In the genomic region with DNA sequence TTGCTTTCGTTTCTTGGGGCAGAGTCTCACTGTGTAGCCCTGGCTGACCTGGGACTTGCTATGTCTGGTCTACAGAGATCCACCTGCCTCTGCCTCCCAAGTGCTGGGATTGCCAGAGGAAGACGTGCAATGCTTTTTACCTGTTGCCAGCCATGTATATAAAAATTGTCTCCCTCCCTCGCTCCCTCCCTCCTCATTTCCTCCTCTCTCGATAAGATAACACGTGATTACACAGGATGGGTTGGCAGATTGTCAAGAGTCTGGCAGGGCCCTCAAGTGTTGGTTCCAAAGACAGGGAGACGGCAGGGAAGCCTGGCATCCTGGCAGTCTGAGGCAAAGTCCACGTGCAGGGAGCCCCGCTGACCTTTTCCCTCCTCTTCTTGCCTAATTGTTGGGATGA, we compare ENCODE assay signal across 10 mouse cellular contexts. TPM values are rescaled to one million over a fixed set of nuclear protein-coding genes. Genes with fewer than 3 reads are reported as not detected.
A peak's percentile ranks its signal among the peaks of the same experiment; 100 is the strongest.
DNase-seq lines count a peak whose midpoint lies in the region; ATAC-seq and TF ChIP-seq lines count a peak whose summit lies in the region.
"Had no signal": no experiment of that assay in that cellular context is flagged by ENCODE, and none has a peak within 500 bp of the region (broad histone marks: within the 10 kb centered on the region; RNA-seq: fewer than 3 reads in every experiment).

No protein-coding gene starts in this region.

- H3K4me1 ChIP-seq in heart, embryonic 10.5 days = peaks cover 90% of the 10 kb centered on the region
- peaks cover 21% of the 10 kb centered on the region for H3K4me1 ChIP-seq in heart, adult 2 months (ENCODE audit: control insufficient read depth, insufficient read depth, low read length)
- peaks cover 5% of the 10 kb centered on the region; the same call in 1 of the 2 replicates for H3K4me1 ChIP-seq in spleen, adult 2 months (ENCODE audit: control insufficient read depth, insufficient read depth, insufficient read length)
- H3K4me1 ChIP-seq in kidney, embryonic 16.5 days (ENCODE audit: insufficient read depth, low read length) = peaks cover 43% of the 10 kb centered on the region
- H3K4me1 ChIP-seq: midbrain, embryonic 12.5 days had no signal

- TF ChIP-seq EP300 in heart, adult 2 months (IDR thresholded peaks at IDR 0.05; ENCODE audit: insufficient read depth, low read depth, low read length) = no peak

- 54% methylated on average over 8 of the region's 8 CpGs for WGBS in heart, embryonic 10.5 days
- 27% methylated on average over 8 of the region's 8 CpGs for WGBS in heart, adult 2 months
- WGBS in spleen, adult 2 months = 39% methylated on average over 8 of the region's 8 CpGs
- WGBS in kidney, embryonic 16.5 days = 57% methylated on average over 8 of the region's 8 CpGs

- no peaks in the 10 kb centered on the region for H3K27me3 ChIP-seq in heart, embryonic 10.5 days (ENCODE audit: insufficient read depth, poor library complexity, severe bottlenecking)
- no peaks in the 10 kb centered on the region for H3K27me3 ChIP-seq in heart, adult 2 months (ENCODE audit: control insufficient read depth, insufficient read depth, low read length)
- H3K27me3 ChIP-seq in spleen, adult 2 months (ENCODE audit: control insufficient read depth, insufficient read depth, low read length) = no peaks in the 10 kb centered on the region
- no peaks in the 10 kb centered on the region for H3K27me3 ChIP-seq in kidney, embryonic 16.5 days (ENCODE audit: insufficient read depth, low read length)
- H3K27me3 ChIP-seq: midbrain, embryonic 12.5 days had no signal

- H3K4me3 ChIP-seq in heart, embryonic 10.5 days = no peak overlapping the region; the same call in 1 of the 2 replicates
- H3K4me3 ChIP-seq in heart, adult 2 months = no peak overlapping the region
- peak overlapping the region; percentile 20; the same call in 1 of the 2 replicates for H3K4me3 ChIP-seq in spleen, adult 2 months (ENCODE audit: extremely low read depth, insufficient read depth, insufficient read length)
- no peak overlapping the region for H3K4me3 ChIP-seq in kidney, embryonic 16.5 days (ENCODE audit: low read length)
- H3K4me3 ChIP-seq: midbrain, embryonic 12.5 days had no signal

- H3K36me3 ChIP-seq in heart, embryonic 10.5 days = peaks cover 75% of the 10 kb centered on the region
- 0 out of 2 replicates have a peak, but pooled peaks cover 2% of the 10 kb centered on the region for H3K36me3 ChIP-seq in heart, adult 2 months (ENCODE audit: control insufficient read depth, insufficient read depth, low read length)
- H3K36me3 ChIP-seq in spleen, adult 2 months (ENCODE audit: control insufficient read depth, insufficient read depth, low read length) = no peaks in the 10 kb centered on the region
- no peaks in the 10 kb centered on the region; the same call in 1 of the 2 replicates for H3K36me3 ChIP-seq in kidney, embryonic 16.5 days (ENCODE audit: insufficient read depth, low read length)
- H3K36me3 ChIP-seq: midbrain, embryonic 12.5 days had no signal

- no peak for TF ChIP-seq CTCF in heart, adult 2 months (IDR thresholded peaks at IDR 0.05)
- no peak for TF ChIP-seq CTCF in spleen, adult 2 months (IDR thresholded peaks at IDR 0.05; ENCODE audit: extremely low read depth, insufficient read depth, insufficient read length, insufficient replicate concordance)

- DNase-seq in heart, embryonic 10.5 days (ENCODE audit: low spot score) = no peak
- DNase-seq in heart, adult 2 months = no peak
- no peak for DNase-seq in spleen, adult 2 months (ENCODE audit: low read depth in 1 of 2, low spot score in 2 of 2)
- no peak for DNase-seq in spleen, postnatal 14 days (ENCODE audit: low spot score in 2 of 2)
- peak; percentile 49 for DNase-seq in naive thymus-derived CD4-positive, alpha-beta T cell, adult 2 months (ENCODE audit: low read depth)
- DNase-seq in left cerebral cortex, adult 18-20 months (ENCODE audit: low spot score in 2 of 2) = no peak
- no peak for DNase-seq in retina, postnatal 1 day
- DNase-seq: gastrocnemius, postnatal 10 days had no signal

- no peak for TF ChIP-seq POLR2A in heart, adult 2 months (IDR thresholded peaks at IDR 0.05; ENCODE audit: insufficient read depth, low read depth, low read length)
- no peak for TF ChIP-seq POLR2A in spleen, adult 2 months (IDR thresholded peaks at IDR 0.05; ENCODE audit: low read depth, low read length)

- no peaks in the 10 kb centered on the region for H3K9me3 ChIP-seq in heart, embryonic 10.5 days
- H3K9me3 ChIP-seq in kidney, embryonic 16.5 days (ENCODE audit: low read length) = no peaks in the 10 kb centered on the region
- H3K9me3 ChIP-seq: midbrain, embryonic 12.5 days had no signal

- ATAC-seq in kidney, embryonic 16.5 days (ENCODE audit: low FRiP score, low TSS enrichment) = no peak

- no peak overlapping the region for H3K4me2 ChIP-seq in kidney, embryonic 16.5 days (replicated peaks; ENCODE audit: low read depth, low read length)
- H3K4me2 ChIP-seq: midbrain, embryonic 12.5 days had no signal

- intact Hi-C loops in heart, adult 2 months (cut with DNase I) = loop anchor here (5.0 kb wide), 1 partner anchor 32 kb away; no protein-coding TSS in a partner anchor

- H3K79me2 ChIP-seq in heart, adult 2 months (replicated peaks; ENCODE audit: control insufficient read depth, insufficient read depth, low read length) = 0 out of 2 replicates have a peak, but pooled peaks cover 1% of the 10 kb centered on the region

- no peak overlapping the region for H3K9ac ChIP-seq in heart, adult 2 months (ENCODE audit: low read depth, low read length)
- no peak overlapping the region for H3K9ac ChIP-seq in kidney, embryonic 16.5 days (replicated peaks; ENCODE audit: low read length)
- H3K9ac ChIP-seq: midbrain, embryonic 12.5 days had no signal

- H3K27ac ChIP-seq in heart, embryonic 10.5 days = peak overlapping the region; percentile 60; the same call in 1 of the 2 replicates
- no peak overlapping the region for H3K27ac ChIP-seq in heart, adult 2 months
- H3K27ac ChIP-seq in spleen, adult 2 months (ENCODE audit: insufficient read depth, low read length) = no peak overlapping the region
- H3K27ac ChIP-seq in kidney, embryonic 16.5 days (ENCODE audit: low read length) = 0 out of 2 replicates have a peak overlapping the region, but pooled peaks have one; percentile 17
- H3K27ac ChIP-seq: midbrain, embryonic 12.5 days had no signal

RNA-seq across cellular contexts. Expression of a gene that starts 32.2 kb away (rescaled TPM):
- polyA plus RNA-seq in heart, embryonic 10.5 days (2016; fragmentation: Nextera tagmentation; extraction: Ambion mirVana) = 29.4 and 47.2 TPM in 2 replicates
- 10 to 100 TPM; 11.0 to 15.1 TPM for total RNA-seq in heart, adult 2 months (2021)
- polyA plus RNA-seq in heart, adult 2 months (2012; rRNA removed) = 9.6 and 14.7 TPM in 2 replicates
- 6.2 and 9.7 TPM in 2 replicates for polyA plus RNA-seq in spleen, adult 2 months (2012; rRNA removed)
- polyA plus RNA-seq in kidney, embryonic 16.5 days (2015; fragmentation: Nextera tagmentation; extraction: Ambion mirVana) = 8.1 and 8.4 TPM in 2 replicates
- 1 to 10 TPM; 2.1 to 2.5 TPM for total RNA-seq in left cerebral cortex, adult 18-20 months (2021)

Comparison
In these comparisons a context has a peak if more than half of its experiments do, and no peak if none do; other contexts are left out.
1. H3K27ac ChIP-seq: peak in heart, embryonic 10.5 days (single experiment) and kidney, embryonic 16.5 days (single experiment); none in heart, adult 2 months (single experiment) and spleen, adult 2 months (single experiment).